Mouse (Mus musculus) hindbrain, embryonic 16.5 days (tissue): ENCODE results near the gene D10Wsu102e. TPM values are rescaled to one million over a fixed set of nuclear protein-coding genes. Genes with fewer than 3 reads are reported as not detected.

ENCODE experiments used
- ATAC-seq: fragments of 200-750 bp; cut with Nextera tagmentation; 2 replicates; pipeline ENCODE4 v1.8.0; 2017; ENCODE audit warnings: moderate TSS enrichment, moderate library complexity
- H3K27ac ChIP-seq: fragments of 300-500 bp; sonication (generic); 2 replicates; pipeline ENCODE4 v1.5.1; 2014; ENCODE audit warnings: low read depth, mild to moderate bottlenecking, control low read depth, low read length, moderate library complexity
- H3K27me3 ChIP-seq: fragments of 300-500 bp; sonication (generic); replicated peaks from 2 replicates; pipeline ENCODE4 v1.6.1; 2014; ENCODE audit warnings: low read length; ENCODE audit not compliant: control insufficient read depth, insufficient read depth
- H3K36me3 ChIP-seq: fragments of 300-500 bp; sonication (generic); 2 replicates; pipeline ENCODE4 v1.6.1; 2014; ENCODE audit warnings: mild to moderate bottlenecking, low read length, moderate library complexity, mixed read lengths; ENCODE audit not compliant: control insufficient read depth, insufficient read depth
- H3K4me1 ChIP-seq: fragments of 300-500 bp; sonication (generic); 2 replicates; pipeline ENCODE4 v1.6.1; 2014; ENCODE audit warnings: low read depth, low read length; ENCODE audit not compliant: control insufficient read depth, insufficient read depth
- H3K4me2 ChIP-seq: fragments of 300-500 bp; sonication (generic); 2 replicates; pipeline ENCODE4 v1.6.1; 2014; ENCODE audit warnings: mild to moderate bottlenecking, low read length, control low read depth, moderate library complexity
- H3K4me3 ChIP-seq: fragments of 300-500 bp; sonication (generic); 2 replicates; pipeline ENCODE4 v1.5.1; 2014; ENCODE audit warnings: mild to moderate bottlenecking, low read length, control low read depth, moderate library complexity
- H3K9ac ChIP-seq: fragments of 300-500 bp; sonication (generic); 2 replicates; pipeline ENCODE4 v1.6.1; 2014; ENCODE audit warnings: low read depth, mild to moderate bottlenecking, control low read depth, low read length, moderate library complexity
- H3K9me3 ChIP-seq: fragments of 300-500 bp; sonication (generic); 2 replicates; pipeline ENCODE4 v1.6.1; 2014; ENCODE audit warnings: mild to moderate bottlenecking, low read length, moderate library complexity; ENCODE audit not compliant: control insufficient read depth
- WGBS: fragments of 180-500 bp; shearing (Covaris S2); extraction: QIAGEN DNeasy Blood & Tissue Kit; methylation state at CpG from one replicate; pipeline ENCODE4 v1.1.7; 2014; 5-methylcytosine and 5-hydroxymethylcytosine counted together
- polyA plus RNA-seq: library from polyadenylated mRNA; unstranded; fragments of >200 nt; fragmentation: Nextera tagmentation; extraction: Ambion mirVana; gene quantifications from 2 replicates; pipeline ENCODE4 v1.2.1, GENCODE M21; 2015

Gene D10Wsu102e
- polyA plus RNA-seq, 1 experiment from 2014 or later, result 0.78 TPM

DNA sequence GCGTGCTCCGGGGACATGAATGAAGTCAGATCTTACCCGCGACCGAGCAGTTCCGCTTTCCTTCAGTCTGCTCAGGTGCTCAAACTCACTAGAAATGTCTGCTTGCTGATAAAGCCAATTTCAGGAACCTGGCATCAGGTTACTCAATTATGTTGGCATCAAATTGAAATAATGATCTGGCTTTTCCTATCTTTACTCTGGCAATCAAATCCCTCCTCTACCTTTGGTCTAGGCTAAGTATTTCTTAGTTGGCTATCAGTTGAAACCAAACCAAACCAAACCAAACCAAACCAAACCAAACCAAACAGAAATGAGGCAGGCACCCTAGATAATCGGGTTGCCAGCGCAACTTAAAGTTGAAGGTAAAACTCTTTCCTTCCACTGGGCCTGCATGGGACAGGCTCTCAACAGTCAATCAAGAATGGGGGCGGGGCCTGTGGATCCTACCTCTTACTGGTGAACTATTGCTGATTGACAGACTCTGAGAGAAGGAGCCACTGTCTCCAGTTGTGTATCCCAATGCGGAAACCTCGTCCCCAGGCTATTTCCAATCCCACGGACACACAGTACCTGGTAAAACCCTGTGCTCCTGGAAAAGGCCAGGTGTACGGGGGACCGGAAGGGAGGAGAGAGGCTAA is 33.3 kb upstream of the D10Wsu102e start:
- H3K9ac ChIP-seq, result no peak overlapping the region
- no peak for ATAC-seq
- H3K36me3 ChIP-seq, result no peaks in the 10 kb centered on the region
- no peaks in the 10 kb centered on the region for H3K27me3 ChIP-seq
- no peak overlapping the region for H3K4me2 ChIP-seq
- no peaks in the 10 kb centered on the region for H3K9me3 ChIP-seq
- WGBS, result 88% methylated on average over 14 of the region's 14 CpGs
- H3K27ac ChIP-seq, result no peak overlapping the region
- no peaks in the 10 kb centered on the region for H3K4me1 ChIP-seq
- no peak overlapping the region for H3K4me3 ChIP-seq

DNA sequence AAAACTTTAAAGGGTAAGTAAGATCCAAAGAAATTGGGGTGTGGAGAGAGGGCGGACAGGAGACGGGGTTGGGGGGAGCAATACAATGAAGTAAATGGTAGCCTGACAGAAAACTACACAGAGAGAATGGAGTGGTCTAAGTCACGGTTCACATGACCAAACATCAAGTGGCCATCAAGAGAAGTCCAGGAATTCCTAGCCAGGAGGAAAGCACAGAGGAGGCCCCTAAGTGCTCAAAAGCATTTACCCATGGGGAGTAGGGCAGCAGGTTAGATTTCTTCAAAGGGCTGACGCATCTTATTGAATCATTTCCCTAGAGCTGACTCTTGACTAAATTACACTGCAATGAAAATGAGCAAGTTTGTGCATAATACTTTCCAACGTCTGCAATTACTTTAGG is 31.2 kb upstream of the D10Wsu102e start:
- Histone ChIP-seq H3K4me1 (no peaks in the 10 kb centered on the region), H3K27ac (no peak overlapping the region), H3K27me3 (no peaks in the 10 kb centered on the region), H3K9ac (no peak overlapping the region), H3K36me3 (no peaks in the 10 kb centered on the region), H3K4me2 (no peak overlapping the region), H3K4me3 (no peak overlapping the region), H3K9me3 (no peaks in the 10 kb centered on the region)
- no peak for ATAC-seq
- WGBS, result 72% methylated on average over 5 of the region's 5 CpGs

DNA sequence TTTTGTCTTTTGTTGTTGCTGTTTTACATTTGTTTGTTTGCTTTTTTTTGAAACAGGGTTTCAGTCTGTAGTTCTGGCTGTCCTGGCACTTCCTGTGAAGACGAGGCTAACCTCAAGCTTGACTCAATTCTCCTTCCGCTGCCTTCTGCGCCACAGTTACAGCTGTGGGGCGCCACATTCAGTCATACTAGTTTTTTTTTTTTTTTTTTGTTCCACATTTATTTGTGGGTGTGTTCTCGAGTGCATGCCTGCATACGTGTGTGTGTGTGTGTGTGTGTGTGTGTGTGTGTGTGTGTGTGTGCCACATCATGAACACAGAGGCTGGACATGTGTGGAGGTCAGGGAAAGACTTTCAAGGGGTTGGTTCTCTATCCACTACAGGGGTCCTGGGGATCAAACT is 29.7 kb upstream of the D10Wsu102e start:
- no peaks in the 10 kb centered on the region for H3K4me1 ChIP-seq
- 0 out of 2 replicates have a peak, but pooled peaks cover 2% of the 10 kb centered on the region for H3K27me3 ChIP-seq
- H3K9me3 ChIP-seq, result no peaks in the 10 kb centered on the region
- H3K27ac ChIP-seq, result no peak overlapping the region
- 82% methylated on average over 6 of the region's 6 CpGs for WGBS
- H3K4me2 ChIP-seq, result no peak overlapping the region
- no peak overlapping the region for H3K9ac ChIP-seq
- no peak for ATAC-seq
- H3K36me3 ChIP-seq, result no peaks in the 10 kb centered on the region
- no peak overlapping the region for H3K4me3 ChIP-seq

DNA sequence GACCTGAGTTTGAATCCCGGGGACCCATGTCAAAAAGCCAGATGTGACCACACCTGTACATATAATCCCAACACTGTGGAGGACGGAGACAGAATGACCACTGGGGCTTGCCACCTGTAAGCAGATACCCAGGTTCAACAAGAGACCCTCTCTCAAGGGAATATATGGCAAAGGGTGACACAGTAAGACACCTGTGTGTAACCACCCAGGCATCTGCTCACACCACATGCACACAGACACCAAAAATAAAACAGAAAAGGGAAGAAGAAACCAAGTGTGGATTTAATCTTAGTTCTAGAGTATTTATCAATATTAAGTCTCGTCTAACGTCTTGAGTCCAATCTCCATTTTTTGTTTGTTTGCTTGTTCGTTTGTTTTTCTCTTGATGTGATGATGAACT is 28.2 kb upstream of the D10Wsu102e start:
- Histone ChIP-seq H3K27me3 (0 out of 2 replicates have a peak, but pooled peaks cover 2% of the 10 kb centered on the region), H3K9ac (no peak overlapping the region), H3K36me3 (no peaks in the 10 kb centered on the region), H3K4me2 (no peak overlapping the region), H3K9me3 (no peaks in the 10 kb centered on the region), H3K4me1 (no peaks in the 10 kb centered on the region), H3K4me3 (no peak overlapping the region), H3K27ac (no peak overlapping the region)
- WGBS, result 95% methylated on average over 5 of the region's 5 CpGs
- no peak for ATAC-seq

DNA sequence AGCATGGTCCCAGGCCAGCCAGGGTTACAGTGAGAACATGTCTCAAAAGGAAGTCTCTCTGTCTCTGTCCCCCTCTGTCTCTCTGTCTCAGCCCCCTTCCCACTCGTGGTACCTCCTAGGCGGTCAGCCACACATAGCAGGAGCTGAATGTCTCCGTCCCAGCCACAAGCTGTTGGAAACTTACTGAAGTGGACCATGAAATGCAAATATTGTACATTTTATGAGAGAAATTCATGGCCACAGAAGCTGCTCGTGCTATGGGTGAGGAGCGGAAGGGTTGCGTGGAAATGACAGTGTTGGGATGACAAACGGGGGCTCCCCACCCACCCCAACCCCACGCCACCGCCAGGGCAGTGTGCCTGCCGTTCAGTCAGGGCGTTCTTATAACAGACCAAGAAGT is 27.4 kb upstream of the D10Wsu102e start:
- Histone ChIP-seq H3K9me3 (no peaks in the 10 kb centered on the region), H3K27ac (no peak overlapping the region), H3K4me2 (no peak overlapping the region), H3K4me3 (no peak overlapping the region), H3K36me3 (no peaks in the 10 kb centered on the region), H3K9ac (no peak overlapping the region), H3K4me1 (no peaks in the 10 kb centered on the region), H3K27me3 (0 out of 2 replicates have a peak, but pooled peaks cover 2% of the 10 kb centered on the region)
- no peak for ATAC-seq
- 88% methylated on average over 11 of the region's 11 CpGs for WGBS

DNA sequence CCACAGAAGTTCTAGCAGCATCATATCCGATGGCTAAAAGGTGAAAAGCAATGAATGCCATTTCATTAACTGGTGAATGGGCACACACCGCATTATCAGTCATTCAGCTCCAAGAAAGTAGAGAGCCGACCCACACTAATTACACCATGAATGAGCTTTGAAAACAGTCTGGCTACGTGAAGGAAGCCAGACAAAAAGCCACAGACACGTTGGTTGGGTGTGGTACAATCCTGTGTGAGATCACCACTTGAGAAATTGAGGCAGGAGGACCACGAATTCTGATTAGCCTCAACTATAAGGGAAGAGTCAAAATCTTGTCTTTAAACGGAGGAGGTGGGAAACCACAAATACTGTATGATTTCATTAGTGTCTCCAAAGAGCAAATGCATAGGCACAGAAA is 23.7 kb upstream of the D10Wsu102e start:
- Histone ChIP-seq H3K4me2 (peak overlapping the region; percentile 47), H3K9ac (no peak overlapping the region), H3K4me3 (peak overlapping the region; percentile 73), H3K9me3 (no peaks in the 10 kb centered on the region), H3K36me3 (no peaks in the 10 kb centered on the region), H3K27me3 (peaks cover 2% of the 10 kb centered on the region; the same call in 1 of the 2 replicates), H3K4me1 (0 out of 2 replicates have a peak, but pooled peaks cover 3% of the 10 kb centered on the region), H3K27ac (no peak overlapping the region)
- ATAC-seq, result no peak
- 18% methylated on average over 7 of the region's 7 CpGs for WGBS

DNA sequence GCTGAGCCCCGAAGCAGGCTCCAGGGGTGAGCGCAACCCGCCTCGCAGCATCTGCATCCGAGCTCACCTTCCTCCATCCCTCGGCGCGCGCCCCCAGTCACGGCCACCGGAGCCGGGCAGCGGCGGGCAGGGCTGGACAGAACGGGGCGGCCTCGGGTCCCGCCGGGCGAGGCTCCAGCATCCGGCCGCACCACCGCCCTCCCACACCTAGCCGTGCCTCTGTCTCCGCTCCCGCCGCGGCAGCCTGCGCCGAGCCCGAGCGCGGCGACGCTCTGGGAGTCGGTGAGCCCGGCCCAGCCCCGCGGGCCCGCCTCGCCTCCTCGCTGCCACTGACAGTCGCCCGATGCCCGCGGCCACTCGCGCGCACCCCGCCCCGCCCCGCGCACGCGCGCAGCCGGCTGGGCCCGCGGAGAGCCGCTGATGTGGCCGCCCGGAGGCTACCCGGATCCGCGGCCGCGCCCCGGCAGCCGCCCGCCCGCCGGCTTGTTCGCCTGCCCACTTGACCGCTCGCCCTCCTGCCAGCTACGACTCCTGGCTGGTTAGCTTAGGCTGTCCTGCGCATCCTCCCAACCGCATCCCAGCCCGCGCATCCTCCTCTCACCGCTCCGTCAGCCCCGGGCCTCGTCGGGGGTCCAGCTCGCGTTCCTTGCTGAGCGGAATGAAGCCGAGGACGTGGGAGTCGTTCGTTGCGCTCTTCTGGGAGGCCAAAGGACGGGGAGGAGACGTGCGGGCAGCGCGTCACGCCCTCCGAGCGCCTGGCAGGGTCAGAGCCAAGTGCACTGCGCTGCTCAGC is 22.7 kb upstream of the D10Wsu102e start, which contains the start of gene Slc41a2:
Gene Slc41a2 (minus strand): TSS at position 724 of the 793 bp plus-strand sequence.
- H3K9ac ChIP-seq, result peak within 1 kb of the TSS; percentile 87
- ATAC-seq, result peak; percentile 95
- H3K27me3 ChIP-seq, result peaks cover 2% of the 10 kb centered on the region; the same call in 1 of the 2 replicates
- peak within 1 kb of the TSS; percentile 73 for H3K4me3 ChIP-seq
- H3K36me3 ChIP-seq, result no peaks in the 10 kb centered on the region
- H3K4me1 ChIP-seq, result 0 out of 2 replicates have a peak, but pooled peaks cover 3% of the 10 kb centered on the region
- H3K27ac ChIP-seq, result peak within 1 kb of the TSS; percentile 87
- WGBS, result under 1% methylated on average over 79 of the region's 102 CpGs
- peak within 1 kb of the TSS; percentile 82 for H3K4me2 ChIP-seq
- H3K9me3 ChIP-seq, result no peaks in the 10 kb centered on the region

DNA sequence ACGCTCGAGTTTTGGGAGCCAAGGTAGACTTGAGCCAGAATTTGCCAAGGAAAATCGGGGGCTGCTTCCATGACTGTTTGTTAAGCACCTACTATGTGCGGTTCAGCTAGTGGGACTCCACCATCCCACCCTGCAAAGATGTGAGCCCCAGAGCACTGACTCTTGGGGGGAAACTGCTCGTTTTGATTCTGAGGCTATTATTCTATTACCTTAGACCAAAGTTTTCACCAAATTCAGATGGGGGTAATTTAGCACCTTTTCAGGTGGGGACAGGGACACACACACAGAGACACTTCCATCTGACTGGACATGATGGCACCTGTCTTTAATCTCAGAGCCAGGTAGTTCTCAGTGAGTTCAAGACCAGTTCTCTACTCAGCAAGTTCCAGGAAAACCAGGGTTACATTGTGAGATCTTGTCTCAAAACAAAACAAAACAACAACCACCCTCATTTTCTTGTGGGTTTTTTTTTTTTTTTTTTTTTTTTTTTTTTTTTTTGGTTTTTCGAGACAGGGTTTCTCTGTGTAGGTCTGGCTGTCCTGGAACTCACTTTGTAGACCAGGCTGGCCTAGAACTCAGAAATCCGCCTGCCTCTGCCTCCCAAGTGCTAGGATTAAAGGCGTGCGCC is 21.9 kb upstream of the D10Wsu102e start:
- no peak; the same call in 1 of the 2 replicates for ATAC-seq
- 0 out of 2 replicates have a peak, but pooled peaks cover 3% of the 10 kb centered on the region for H3K4me1 ChIP-seq
- peak overlapping the region; percentile 82 for H3K4me2 ChIP-seq
- peak overlapping the region; percentile 87 for H3K9ac ChIP-seq
- WGBS, result 45% methylated on average over 8 of the region's 9 CpGs
- H3K27ac ChIP-seq, result peak overlapping the region; percentile 87
- peak overlapping the region; percentile 73 for H3K4me3 ChIP-seq
- H3K27me3 ChIP-seq, result peaks cover 2% of the 10 kb centered on the region; the same call in 1 of the 2 replicates
- no peaks in the 10 kb centered on the region for H3K9me3 ChIP-seq
- H3K36me3 ChIP-seq, result no peaks in the 10 kb centered on the region

DNA sequence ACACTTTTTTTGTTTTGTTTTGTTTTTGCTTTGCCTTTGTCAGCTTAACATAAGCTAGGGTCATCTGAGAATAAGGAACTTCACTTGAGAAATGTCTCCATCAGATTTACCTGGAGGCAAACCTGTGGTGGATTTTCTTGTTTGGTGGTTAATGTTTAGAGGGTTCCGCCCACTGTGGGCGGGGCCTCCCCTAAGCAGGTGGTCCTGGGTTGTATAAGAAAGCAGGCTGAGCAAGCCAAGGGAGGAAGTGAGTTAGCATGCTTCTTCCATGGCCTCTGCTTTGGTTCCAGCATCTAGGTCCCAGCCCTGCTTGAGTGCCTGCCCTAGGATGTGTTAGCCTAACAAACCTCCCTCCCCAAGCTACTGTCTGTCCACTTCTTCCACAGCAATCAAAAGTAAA is 18.8 kb upstream of the D10Wsu102e start:
- H3K4me2 ChIP-seq, result no peak overlapping the region
- WGBS, result 31% methylated on average over 2 of the region's 2 CpGs
- 0 out of 2 replicates have a peak, but pooled peaks cover 3% of the 10 kb centered on the region for H3K4me1 ChIP-seq
- H3K9me3 ChIP-seq, result no peaks in the 10 kb centered on the region
- H3K27me3 ChIP-seq, result no peaks in the 10 kb centered on the region; the same call in 1 of the 2 replicates
- H3K27ac ChIP-seq, result no peak overlapping the region
- no peaks in the 10 kb centered on the region for H3K36me3 ChIP-seq
- ATAC-seq, result no peak
- no peak overlapping the region for H3K9ac ChIP-seq
- no peak overlapping the region for H3K4me3 ChIP-seq
